Mouse (Mus musculus): ENCODE results near the gene Ndufs8. TPM values are rescaled to one million over a fixed set of nuclear protein-coding genes. Genes with fewer than 3 reads are reported as not detected.

Ndufs8 gene
- total and polyA plus RNA-seq, 2 experiments from 2014 or later: 137 to 261 TPM

DNA sequence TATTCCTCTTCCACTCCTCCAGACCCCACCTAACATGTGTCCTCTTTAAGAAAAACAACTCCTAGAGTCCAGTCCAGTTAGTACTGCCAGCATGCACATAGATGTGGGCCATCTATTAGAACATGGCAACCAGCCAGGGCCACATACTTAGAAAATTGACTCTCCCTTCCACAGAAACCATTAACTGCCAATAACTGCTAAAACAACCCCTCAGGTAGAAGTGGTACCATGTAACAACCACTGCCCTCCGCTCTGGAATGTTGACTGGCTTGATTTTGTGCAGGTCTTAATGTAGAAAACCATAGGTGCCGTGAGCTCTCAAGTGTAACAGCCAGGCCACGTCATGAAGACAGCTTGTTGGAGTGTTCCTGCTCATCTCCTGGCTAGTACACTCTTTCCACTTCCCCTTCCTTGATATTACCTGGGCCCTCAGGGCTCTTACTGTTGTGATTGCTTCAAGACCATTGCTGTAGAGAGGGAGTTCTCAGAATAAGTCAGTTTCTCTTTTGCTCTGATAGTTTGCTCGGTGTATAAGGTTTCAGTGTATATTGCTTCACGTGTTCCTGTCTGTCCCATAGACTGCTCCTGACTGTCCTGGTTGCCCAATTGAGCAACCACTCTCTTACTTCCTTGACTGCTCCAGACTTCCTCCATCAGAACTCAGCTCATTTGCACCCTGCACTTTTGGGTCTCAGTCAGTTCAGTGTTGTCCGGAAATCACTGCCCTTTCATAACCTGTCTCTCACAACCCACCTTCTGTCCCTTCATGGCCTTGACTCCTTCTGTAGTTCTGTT, 32.3 kb downstream of the Ndufs8 start:
- WGBS: 90% methylated on average over 6 of the region's 6 CpGs
- peaks cover 3% of the 10 kb centered on the region; the same call in 1 of the 2 replicates for H3K36me3 ChIP-seq (ENCODE audit: insufficient read depth)
- no peak overlapping the region for H3K27ac ChIP-seq (ENCODE audit: low read depth, low read length)
- no peak for TF ChIP-seq CTCF (IDR thresholded peaks at IDR 0.05; ENCODE audit: low read depth)
- no peaks in the 10 kb centered on the region for H3K4me1 ChIP-seq (ENCODE audit: insufficient read depth)
- H3K9ac ChIP-seq: no peak overlapping the region
- H3K4me3 ChIP-seq (ENCODE audit: low read depth, low read length): no peak overlapping the region
- H3K27me3 ChIP-seq (ENCODE audit: insufficient read depth, low read length): no peaks in the 10 kb centered on the region
- no peak overlapping the region for H3K4me2 ChIP-seq (ENCODE audit: low read depth)
- DNase-seq (no peak), ATAC-seq (no peak)
- H3K9me3 ChIP-seq (ENCODE audit: low read length): no peaks in the 10 kb centered on the region

DNA sequence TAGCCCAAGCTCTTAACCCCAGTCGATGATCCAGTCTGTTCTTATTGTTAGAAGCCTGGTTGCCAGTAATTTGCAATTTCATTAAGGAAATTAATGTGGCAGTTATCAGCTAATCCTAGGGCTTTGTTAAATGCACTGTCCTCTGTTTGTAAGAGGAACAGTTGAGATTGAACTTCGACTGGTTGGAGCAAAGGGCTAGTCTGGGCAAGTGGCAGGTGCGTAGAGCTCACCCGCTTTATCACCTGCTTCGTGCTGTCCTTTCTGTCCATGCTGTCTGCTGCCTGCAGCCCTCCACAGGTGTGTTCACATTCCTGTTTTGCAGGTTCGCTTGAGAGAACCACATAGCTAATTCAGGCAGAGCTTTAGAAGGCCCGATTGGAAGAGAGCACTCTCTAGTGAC, 37.5 kb downstream of the Ndufs8 start:
- Histone ChIP-seq H3K27ac (ENCODE audit: low read depth, low read length) (no peak overlapping the region), H3K36me3 (ENCODE audit: insufficient read depth) (no peaks in the 10 kb centered on the region), H3K4me1 (ENCODE audit: insufficient read depth) (no peaks in the 10 kb centered on the region), H3K27me3 (ENCODE audit: insufficient read depth, low read length) (no peaks in the 10 kb centered on the region), H3K9me3 (ENCODE audit: low read length) (no peaks in the 10 kb centered on the region), H3K9ac (no peak overlapping the region), H3K4me3 (ENCODE audit: low read depth, low read length) (no peak overlapping the region), H3K4me2 (ENCODE audit: low read depth) (no peak overlapping the region)
- TF ChIP-seq CTCF (IDR thresholded peaks at IDR 0.05; ENCODE audit: low read depth): no peak
- no peak for ATAC-seq
- 84% methylated on average over 7 of the region's 7 CpGs for WGBS
- no peak for DNase-seq

DNA sequence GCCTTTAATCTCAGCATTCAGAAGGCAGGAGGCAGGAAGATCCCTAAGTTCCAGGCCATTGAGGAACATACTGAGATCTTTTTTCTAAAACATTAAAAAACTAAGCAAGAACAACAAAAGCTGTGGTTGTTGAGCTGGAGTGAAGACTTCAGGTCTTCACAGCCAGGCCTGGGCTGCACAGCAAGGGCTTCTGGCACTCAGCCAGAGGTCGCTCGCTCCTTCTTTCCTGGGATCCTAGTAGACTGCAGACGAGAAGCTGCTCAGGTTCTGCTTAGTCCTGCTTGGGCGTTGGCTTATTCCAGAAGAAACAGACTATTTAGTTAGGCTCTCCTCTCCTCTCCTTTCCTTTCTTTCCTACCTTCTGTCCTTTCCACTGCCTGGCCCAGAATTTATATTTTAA, 40.2 kb downstream of the Ndufs8 start:
- ATAC-seq (no peak), DNase-seq (no peak)
- no peak overlapping the region for H3K4me2 ChIP-seq (ENCODE audit: low read depth)
- no peak overlapping the region for H3K4me3 ChIP-seq (ENCODE audit: low read depth, low read length)
- WGBS: 48% methylated on average over 4 of the region's 4 CpGs
- H3K4me1 ChIP-seq (ENCODE audit: insufficient read depth): no peaks in the 10 kb centered on the region
- no peak overlapping the region for H3K27ac ChIP-seq (ENCODE audit: low read depth, low read length)
- no peaks in the 10 kb centered on the region for H3K36me3 ChIP-seq (ENCODE audit: insufficient read depth)
- no peak for TF ChIP-seq CTCF (IDR thresholded peaks at IDR 0.05; ENCODE audit: low read depth)
- no peaks in the 10 kb centered on the region for H3K9me3 ChIP-seq (ENCODE audit: low read length)
- no peak overlapping the region for H3K9ac ChIP-seq
- H3K27me3 ChIP-seq (ENCODE audit: insufficient read depth, low read length): no peaks in the 10 kb centered on the region

DNA sequence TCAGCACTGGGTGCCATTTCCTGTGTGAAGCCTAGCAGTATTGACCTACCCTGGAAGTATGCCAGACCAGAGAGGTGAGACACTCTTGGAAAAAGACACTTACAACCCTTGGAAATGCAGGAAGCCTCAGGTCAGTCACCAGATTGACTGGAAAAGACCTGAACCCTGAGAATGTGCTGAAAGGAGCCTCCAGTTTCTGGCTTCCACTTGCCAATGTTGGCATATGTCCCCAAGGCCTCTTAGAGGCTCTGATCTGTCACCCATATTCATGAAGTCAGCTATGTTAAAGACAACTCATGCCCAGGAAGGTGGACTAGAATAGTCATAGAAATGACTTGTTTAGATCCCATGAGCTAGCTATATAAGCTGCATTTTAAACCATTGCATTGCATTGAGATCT, 41.1 kb downstream of the Ndufs8 start:
- H3K4me2 ChIP-seq (ENCODE audit: low read depth): no peak overlapping the region
- no peak for DNase-seq
- H3K9me3 ChIP-seq (ENCODE audit: low read length): no peaks in the 10 kb centered on the region
- no peaks in the 10 kb centered on the region for H3K36me3 ChIP-seq (ENCODE audit: insufficient read depth)
- H3K9ac ChIP-seq: no peak overlapping the region
- TF ChIP-seq CTCF (IDR thresholded peaks at IDR 0.05; ENCODE audit: low read depth): no peak
- no peak overlapping the region for H3K27ac ChIP-seq (ENCODE audit: low read depth, low read length)
- no peaks in the 10 kb centered on the region for H3K27me3 ChIP-seq (ENCODE audit: insufficient read depth, low read length)
- ATAC-seq: no peak
- no peaks in the 10 kb centered on the region for H3K4me1 ChIP-seq (ENCODE audit: insufficient read depth)
- no peak overlapping the region for H3K4me3 ChIP-seq (ENCODE audit: low read depth, low read length)

DNA sequence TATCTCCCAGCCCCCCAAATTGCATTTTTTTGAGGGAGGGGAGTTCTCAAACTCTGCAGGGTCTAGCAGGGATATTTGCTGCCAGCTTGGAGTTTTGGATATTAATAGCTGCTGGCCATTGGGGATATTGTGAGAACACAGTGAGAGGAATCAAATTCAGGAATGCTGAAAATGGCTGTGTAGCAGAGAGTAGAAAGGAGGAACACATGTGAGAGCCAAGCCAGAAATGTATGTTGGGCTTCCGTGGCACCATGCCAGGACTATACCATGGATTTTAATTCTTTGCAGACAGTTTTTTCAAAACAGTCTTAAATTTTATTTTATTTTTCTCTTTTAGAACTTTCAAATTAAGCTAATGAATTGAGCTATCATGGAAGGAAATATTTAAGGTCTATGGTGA, 44.3 kb downstream of the Ndufs8 start:
- WGBS: 85% methylated on average over 1 of the region's 1 CpGs
- Histone ChIP-seq H3K36me3 (ENCODE audit: insufficient read depth) (0 out of 2 replicates have a peak, but pooled peaks cover 5% of the 10 kb centered on the region), H3K9me3 (ENCODE audit: low read length) (no peaks in the 10 kb centered on the region), H3K4me1 (ENCODE audit: insufficient read depth) (no peaks in the 10 kb centered on the region), H3K4me3 (ENCODE audit: low read depth, low read length) (no peak overlapping the region), H3K27ac (ENCODE audit: low read depth, low read length) (no peak overlapping the region), H3K4me2 (ENCODE audit: low read depth) (no peak overlapping the region), H3K9ac (no peak overlapping the region), H3K27me3 (ENCODE audit: insufficient read depth, low read length) (no peaks in the 10 kb centered on the region)
- no peak for ATAC-seq
- TF ChIP-seq CTCF (IDR thresholded peaks at IDR 0.05; ENCODE audit: low read depth): no peak
- no peak for DNase-seq

DNA sequence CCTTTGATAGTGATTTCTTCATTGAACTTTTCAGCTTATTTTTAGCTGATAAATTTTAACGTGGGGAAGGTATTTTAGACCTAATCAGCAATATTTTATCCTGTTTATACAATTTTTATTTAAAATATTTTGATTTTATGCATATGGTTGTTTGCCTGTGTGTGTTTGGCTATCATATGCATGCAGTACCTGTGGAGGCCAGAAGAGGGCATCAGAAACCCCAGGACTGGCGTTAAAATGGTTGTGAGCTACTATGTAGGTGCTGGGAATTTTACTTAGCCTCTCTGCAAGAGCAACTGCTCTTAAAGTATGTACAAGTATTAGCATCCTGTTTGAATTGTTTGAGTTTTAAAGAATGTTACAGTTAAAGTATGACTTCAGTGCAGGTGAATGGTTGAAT, 47.6 kb downstream of the Ndufs8 start:
- no peak for DNase-seq
- Histone ChIP-seq H3K9ac (no peak overlapping the region), H3K36me3 (ENCODE audit: insufficient read depth) (0 out of 2 replicates have a peak, but pooled peaks cover 5% of the 10 kb centered on the region), H3K4me1 (ENCODE audit: insufficient read depth) (no peaks in the 10 kb centered on the region), H3K27ac (ENCODE audit: low read depth, low read length) (no peak overlapping the region), H3K4me2 (ENCODE audit: low read depth) (no peak overlapping the region), H3K9me3 (ENCODE audit: low read length) (no peaks in the 10 kb centered on the region), H3K27me3 (ENCODE audit: insufficient read depth, low read length) (no peaks in the 10 kb centered on the region), H3K4me3 (ENCODE audit: low read depth, low read length) (no peak overlapping the region)
- peak; percentile 33 for TF ChIP-seq CTCF (IDR thresholded peaks at IDR 0.05; ENCODE audit: low read depth)
- ATAC-seq: no peak
- 91% methylated on average over 2 of the region's 2 CpGs for WGBS

DNA sequence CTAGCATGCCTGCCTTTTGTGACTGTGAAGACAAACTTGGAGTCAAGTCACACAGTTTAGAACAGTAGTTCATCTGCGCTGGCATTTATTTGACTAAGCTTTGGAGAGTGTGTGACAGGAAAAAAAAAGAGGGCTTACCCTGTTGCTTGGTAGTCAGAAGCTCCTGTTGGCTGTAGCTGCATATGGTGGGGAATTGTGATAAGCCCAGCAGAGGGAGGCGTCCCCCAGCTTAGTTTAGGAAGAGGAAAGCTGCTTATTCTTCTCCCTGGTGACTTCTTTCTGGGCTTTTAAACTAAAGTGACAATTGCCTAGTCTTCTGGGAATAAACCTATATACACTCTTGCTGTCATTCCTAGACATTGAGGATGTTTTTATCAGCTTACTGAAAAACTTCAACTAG, 49.9 kb downstream of the Ndufs8 start:
- Histone ChIP-seq H3K27ac (ENCODE audit: low read depth, low read length) (no peak overlapping the region), H3K36me3 (ENCODE audit: insufficient read depth) (0 out of 2 replicates have a peak, but pooled peaks cover 5% of the 10 kb centered on the region), H3K4me2 (ENCODE audit: low read depth) (no peak overlapping the region), H3K27me3 (ENCODE audit: insufficient read depth, low read length) (no peaks in the 10 kb centered on the region), H3K9ac (no peak overlapping the region), H3K9me3 (ENCODE audit: low read length) (no peaks in the 10 kb centered on the region), H3K4me3 (ENCODE audit: low read depth, low read length) (no peak overlapping the region), H3K4me1 (ENCODE audit: insufficient read depth) (no peaks in the 10 kb centered on the region)
- TF ChIP-seq CTCF (IDR thresholded peaks at IDR 0.05; ENCODE audit: low read depth): no peak
- WGBS: 71% methylated on average over 2 of the region's 2 CpGs
- no peak for DNase-seq
- no peak for ATAC-seq

Other genes with a start within 250 kb of the Ndufs8 start
- gene Lrp5, start 226.2 kb downstream of the Ndufs8 start, total RNA-seq (2014; rRNA removed): 7.9 and 11.1 TPM in 2 replicates
- 0.50 and 0.56 TPM in 2 replicates for gene Lrp5, start 226.2 kb downstream of the Ndufs8 start, polyA plus RNA-seq (2015; fragmentation: Nextera tagmentation; extraction: Ambion mirVana)
- 33.6 and 37.2 TPM in 2 replicates for gene 1810055G02Rik, start 204.5 kb downstream of the Ndufs8 start, total RNA-seq (2014; rRNA removed)
- 38.4 and 39.0 TPM in 2 replicates for gene 1810055G02Rik, start 204.5 kb downstream of the Ndufs8 start, polyA plus RNA-seq (2015; fragmentation: Nextera tagmentation; extraction: Ambion mirVana)
- gene Kmt5b, start 145.4 kb downstream of the Ndufs8 start, total RNA-seq (2014; rRNA removed): 80.7 and 103 TPM in 2 replicates
- gene Kmt5b, start 145.4 kb downstream of the Ndufs8 start, polyA plus RNA-seq (2015; fragmentation: Nextera tagmentation; extraction: Ambion mirVana): 24.3 and 38.1 TPM in 2 replicates
- gene Chka, start 61.0 kb downstream of the Ndufs8 start, total RNA-seq (2014; rRNA removed): 67.0 and 69.4 TPM in 2 replicates
- 49.4 and 53.9 TPM in 2 replicates for gene Chka, start 61.0 kb downstream of the Ndufs8 start, polyA plus RNA-seq (2015; fragmentation: Nextera tagmentation; extraction: Ambion mirVana)
- 21.4 and 23.5 TPM in 2 replicates for gene Tcirg1, start 5.6 kb downstream of the Ndufs8 start, total RNA-seq (2014; rRNA removed)
- gene Tcirg1, start 5.6 kb downstream of the Ndufs8 start, polyA plus RNA-seq (2015; fragmentation: Nextera tagmentation; extraction: Ambion mirVana): 9.3 and 9.9 TPM in 2 replicates
- 1.7 and 4.2 TPM in 2 replicates for gene Aldh3b1, start 17.0 kb upstream of the Ndufs8 start, total RNA-seq (2014; rRNA removed)
- 3.6 and 4.1 TPM in 2 replicates for gene Aldh3b1, start 17.0 kb upstream of the Ndufs8 start, polyA plus RNA-seq (2015; fragmentation: Nextera tagmentation; extraction: Ambion mirVana)
- gene Unc93b1, start 22.4 kb upstream of the Ndufs8 start, total RNA-seq (2014; rRNA removed): 8.6 and 10.8 TPM in 2 replicates
- gene Unc93b1, start 22.4 kb upstream of the Ndufs8 start, polyA plus RNA-seq (2015; fragmentation: Nextera tagmentation; extraction: Ambion mirVana): 10.6 and 13.2 TPM in 2 replicates
- not detected in 2 replicates for gene Aldh3b3, start 45.9 kb upstream of the Ndufs8 start, total RNA-seq (2014; rRNA removed)
- gene Aldh3b3, start 45.9 kb upstream of the Ndufs8 start, polyA plus RNA-seq (2015; fragmentation: Nextera tagmentation; extraction: Ambion mirVana): not detected in 2 replicates
- 1.5 and 2.7 TPM in 2 replicates for gene Aldh3b2, start 59.6 kb upstream of the Ndufs8 start, total RNA-seq (2014; rRNA removed)
- gene Aldh3b2, start 59.6 kb upstream of the Ndufs8 start, polyA plus RNA-seq (2015; fragmentation: Nextera tagmentation; extraction: Ambion mirVana): 1.8 and 1.9 TPM in 2 replicates
- gene Acy3, start 73.8 kb upstream of the Ndufs8 start, total RNA-seq (2014; rRNA removed): 2.2 and 2.5 TPM in 2 replicates
- gene Acy3, start 73.8 kb upstream of the Ndufs8 start, polyA plus RNA-seq (2015; fragmentation: Nextera tagmentation; extraction: Ambion mirVana): 2.2 and 2.8 TPM in 2 replicates
- gene Tbx10, start 80.0 kb upstream of the Ndufs8 start, total RNA-seq (2014; rRNA removed): not detected in 2 replicates
- not detected in 2 replicates for gene Tbx10, start 80.0 kb upstream of the Ndufs8 start, polyA plus RNA-seq (2015; fragmentation: Nextera tagmentation; extraction: Ambion mirVana)
- gene Nudt8, start 87.8 kb upstream of the Ndufs8 start, total RNA-seq (2014; rRNA removed): 26.7 and 30.8 TPM in 2 replicates
- gene Nudt8, start 87.8 kb upstream of the Ndufs8 start, polyA plus RNA-seq (2015; fragmentation: Nextera tagmentation; extraction: Ambion mirVana): 36.3 and 40.4 TPM in 2 replicates
- gene Gm49405, start 87.9 kb upstream of the Ndufs8 start, total RNA-seq (2014; rRNA removed): 7.8 and 8.5 TPM in 2 replicates
- gene Gm49405, start 87.9 kb upstream of the Ndufs8 start, polyA plus RNA-seq (2015; fragmentation: Nextera tagmentation; extraction: Ambion mirVana): 2.1 and 2.6 TPM in 2 replicates
- 16.0 and 17.8 TPM in 2 replicates for gene Doc2g, start 90.5 kb upstream of the Ndufs8 start, total RNA-seq (2014; rRNA removed)
- gene Doc2g, start 90.5 kb upstream of the Ndufs8 start, polyA plus RNA-seq (2015; fragmentation: Nextera tagmentation; extraction: Ambion mirVana): 5.7 and 6.3 TPM in 2 replicates
- gene Ndufv1, start 100.0 kb upstream of the Ndufs8 start, total RNA-seq (2014; rRNA removed): 250 and 281 TPM in 2 replicates
- gene Ndufv1, start 100.0 kb upstream of the Ndufs8 start, polyA plus RNA-seq (2015; fragmentation: Nextera tagmentation; extraction: Ambion mirVana): 268 TPM in 2 replicates
- gene Gstp1, start 125.2 kb upstream of the Ndufs8 start, total RNA-seq (2014; rRNA removed): 245 and 296 TPM in 2 replicates
- gene Gstp1, start 125.2 kb upstream of the Ndufs8 start, polyA plus RNA-seq (2015; fragmentation: Nextera tagmentation; extraction: Ambion mirVana): 619 and 642 TPM in 2 replicates
- 2.7 TPM in 1 of 2 replicates, not detected in the other for gene Gstp2, start 133.2 kb upstream of the Ndufs8 start, total RNA-seq (2014; rRNA removed)
- 0.54 and 2.5 TPM in 2 replicates for gene Gstp2, start 133.2 kb upstream of the Ndufs8 start, polyA plus RNA-seq (2015; fragmentation: Nextera tagmentation; extraction: Ambion mirVana)
- not detected in 2 replicates for gene Gstp3, start 146.8 kb upstream of the Ndufs8 start, total RNA-seq (2014; rRNA removed)
- not detected in 2 replicates for gene Gstp3, start 146.8 kb upstream of the Ndufs8 start, polyA plus RNA-seq (2015; fragmentation: Nextera tagmentation; extraction: Ambion mirVana)
- not detected in 2 replicates for gene Cabp2, start 168.8 kb upstream of the Ndufs8 start, total RNA-seq (2014; rRNA removed)
- not detected in 2 replicates for gene Cabp2, start 168.8 kb upstream of the Ndufs8 start, polyA plus RNA-seq (2015; fragmentation: Nextera tagmentation; extraction: Ambion mirVana)
- gene Cdk2ap2, start 184.4 kb upstream of the Ndufs8 start, total RNA-seq (2014; rRNA removed): 34.4 and 35.4 TPM in 2 replicates
- 59.9 and 65.4 TPM in 2 replicates for gene Cdk2ap2, start 184.4 kb upstream of the Ndufs8 start, polyA plus RNA-seq (2015; fragmentation: Nextera tagmentation; extraction: Ambion mirVana)
- 108 and 127 TPM in 2 replicates for gene Pitpnm1, start 187.2 kb upstream of the Ndufs8 start, total RNA-seq (2014; rRNA removed)
- gene Pitpnm1, start 187.2 kb upstream of the Ndufs8 start, polyA plus RNA-seq (2015; fragmentation: Nextera tagmentation; extraction: Ambion mirVana): 68.8 and 82.9 TPM in 2 replicates
- gene Aip, start 213.1 kb upstream of the Ndufs8 start, total RNA-seq (2014; rRNA removed): 25.8 and 33.9 TPM in 2 replicates
- gene Aip, start 213.1 kb upstream of the Ndufs8 start, polyA plus RNA-seq (2015; fragmentation: Nextera tagmentation; extraction: Ambion mirVana): 85.7 and 86.2 TPM in 2 replicates
- gene Gpr152, start 227.0 kb upstream of the Ndufs8 start, total RNA-seq (2014; rRNA removed): 0.19 and 0.23 TPM in 2 replicates
- not detected in 2 replicates for gene Gpr152, start 227.0 kb upstream of the Ndufs8 start, polyA plus RNA-seq (2015; fragmentation: Nextera tagmentation; extraction: Ambion mirVana)
- not detected in 2 replicates for gene Cabp4, start 231.3 kb upstream of the Ndufs8 start, total RNA-seq (2014; rRNA removed)
- 0.06 and 0.08 TPM in 2 replicates for gene Cabp4, start 231.3 kb upstream of the Ndufs8 start, polyA plus RNA-seq (2015; fragmentation: Nextera tagmentation; extraction: Ambion mirVana)
- gene Coro1b, start 235.8 kb upstream of the Ndufs8 start, total RNA-seq (2014; rRNA removed): 128 and 182 TPM in 2 replicates
- 106 and 112 TPM in 2 replicates for gene Coro1b, start 235.8 kb upstream of the Ndufs8 start, polyA plus RNA-seq (2015; fragmentation: Nextera tagmentation; extraction: Ambion mirVana)
- 0.77 and 1.2 TPM in 2 replicates for gene Ptprcap, start 240.8 kb upstream of the Ndufs8 start, total RNA-seq (2014; rRNA removed)
- gene Ptprcap, start 240.8 kb upstream of the Ndufs8 start, polyA plus RNA-seq (2015; fragmentation: Nextera tagmentation; extraction: Ambion mirVana): 0.48 and 0.59 TPM in 2 replicates